Mouse (Mus musculus): ENCODE measurements around the gene Smc4.

- TF ChIP-seq CTCF (IDR thresholded peaks at IDR 0.05) (no peak), EP300 (IDR thresholded peaks at IDR 0.05) (no peak)
Measured at GRCm38 (mm10) chr3:69051894-69052293, 47.4 kb downstream of the Smc4 start.

Measured in lung, postnatal 0 days (tissue).